Mouse (Mus musculus) left cerebral cortex, postnatal 14 days (tissue): ENCODE data around the gene Sap18b. TPM values are rescaled to one million over a fixed set of nuclear protein-coding genes. Genes with fewer than 3 reads are reported as not detected.
"Not testable (repeated sequence)": the region's sequence is repeated elsewhere in the genome, so short reads cannot be mapped to it uniquely, and the experiment has no call there.

ENCODE experiments used
- DNase-seq, 2 experiments: peaks; one replicate each; pipeline ENCODE4 v3.0.0; 2021 to 2022; ENCODE audit warnings: low spot score in 2 of 2, mixed read lengths in 1 of 2
- intact Hi-C: fragments of 180-260 bp; cut with DNase I; formaldehyde crosslinking; loops from one replicate; pipeline ENCODE4 v1.15.1; 2025
- total RNA-seq, 2 experiments: library from RNA; stranded (reverse); gene quantifications; 2 replicates each; pipeline ENCODE4 v1.2.3; 2021

Sap18b gene
- total RNA-seq, 2 experiments from 2014 or later: 95.6 to 98.2 TPM

- DNase-seq: no peak
- intact Hi-C loops: no loop called here
These were observed 29.0 kb downstream of the Sap18b start for GRCm38 (mm10) chr8:95854174-95854573.

- DNase-seq: peak in 1 of 2 experiments; percentile 18
- intact Hi-C loops: not testable (repeated sequence)
These were observed 38.8 kb downstream of the Sap18b start for GRCm38 (mm10) chr8:95863761-95864440.

GRCm38 (mm10) chr8:95864851-95865250 is 39.7 kb downstream of the Sap18b start:
- intact Hi-C loops, DNase-seq: not testable (repeated sequence)

DNA sequence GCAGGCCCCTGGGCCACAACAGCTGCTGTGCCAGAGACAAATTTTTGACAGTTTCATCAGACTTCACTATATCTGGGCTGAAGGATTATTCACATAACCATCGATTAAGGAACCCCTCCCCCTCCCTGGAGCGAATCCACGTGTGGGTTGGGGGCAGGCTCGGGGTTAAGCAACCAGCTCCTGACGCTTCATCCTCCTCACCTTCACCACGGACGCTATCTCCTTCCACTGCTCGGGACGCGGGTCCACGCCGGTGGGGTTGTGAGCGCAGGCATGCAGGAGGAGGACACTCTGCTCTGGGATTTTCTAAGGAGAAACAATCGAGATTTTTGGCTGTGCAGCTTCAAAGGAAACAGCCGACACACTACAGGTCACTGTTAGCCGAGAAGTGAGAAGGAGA is 46.5 kb downstream of the Sap18b start:
- intact Hi-C loops: no loop called here
- no peak for DNase-seq

DNA sequence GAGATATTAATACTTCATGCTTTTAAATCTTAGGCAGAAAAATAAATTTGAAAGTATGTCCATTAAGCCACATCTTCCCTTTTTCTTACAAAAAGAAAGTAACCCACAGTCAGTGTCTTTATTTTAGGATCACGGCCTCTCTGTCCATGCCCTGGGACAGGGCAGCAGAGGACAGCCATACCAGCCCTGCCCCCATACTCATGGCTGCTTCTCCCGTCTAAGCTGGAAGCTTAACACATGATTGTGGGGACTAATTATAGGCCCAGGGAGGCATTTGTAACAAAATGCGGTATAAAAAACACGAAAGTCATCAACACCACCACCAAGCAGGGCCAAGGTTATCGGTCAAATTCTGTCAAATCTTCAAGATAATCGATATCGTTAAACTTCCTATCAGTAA is 50.1 kb downstream of the Sap18b start:
- intact Hi-C loops: no loop called here

More for the DNA sequence above, 50.1 kb downstream of the Sap18b start:
- no peak for DNase-seq

Other genes starting within 250 kb of the Sap18b start
- gene Prss54, start 249.0 kb upstream of the Sap18b start, total RNA-seq: under 1 TPM; 0.31 to 0.38 TPM
- gene Gins3, start 191.9 kb upstream of the Sap18b start, total RNA-seq: 1 to 10 TPM; 1.2 to 1.4 TPM
- gene Ndrg4, start 148.4 kb upstream of the Sap18b start, total RNA-seq: 1,000 to 10,000 TPM; 1,641 to 1,725 TPM
- gene Setd6, start 109.5 kb upstream of the Sap18b start, total RNA-seq: 10 to 100 TPM; 15.8 to 17.4 TPM
- gene Cnot1, start 17.9 kb upstream of the Sap18b start, total RNA-seq: 100 to 1,000 TPM; 126 to 132 TPM
- 10 to 100 TPM; 29.8 to 32.0 TPM for gene Slc38a7, start 28.2 kb downstream of the Sap18b start, total RNA-seq
- gene Got2, start 63.2 kb downstream of the Sap18b start, total RNA-seq: 100 to 1,000 TPM; 239 to 242 TPM